Mouse (Mus musculus): ENCODE results near the gene Mier3.
A peak's percentile ranks its signal among the peaks of the same experiment; 100 is the strongest.

The Mier3 gene

DNA sequence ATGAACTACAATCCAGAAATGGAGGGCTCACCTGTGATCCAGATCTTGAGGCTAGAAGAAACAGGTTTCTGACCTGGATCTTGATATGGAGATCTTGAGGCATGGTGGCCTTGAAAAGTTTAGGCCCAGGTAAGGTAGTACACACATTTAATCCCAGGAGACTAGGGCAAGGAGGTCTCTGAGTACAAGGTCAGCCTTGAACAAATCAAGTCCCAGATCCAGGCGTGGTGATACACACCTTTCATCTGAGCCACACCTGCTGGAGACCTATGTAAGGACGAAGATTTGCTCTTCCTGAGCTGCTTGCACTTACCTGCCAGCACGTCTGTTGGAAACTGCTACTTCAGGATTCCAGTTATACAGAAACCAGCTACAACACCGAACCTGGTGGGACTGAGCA is at the start of gene Mier3:
Gene Mier3 (plus strand): TSS at position 301 of the 400 bp plus-strand sequence.
- no peak for DNase-seq

DNA sequence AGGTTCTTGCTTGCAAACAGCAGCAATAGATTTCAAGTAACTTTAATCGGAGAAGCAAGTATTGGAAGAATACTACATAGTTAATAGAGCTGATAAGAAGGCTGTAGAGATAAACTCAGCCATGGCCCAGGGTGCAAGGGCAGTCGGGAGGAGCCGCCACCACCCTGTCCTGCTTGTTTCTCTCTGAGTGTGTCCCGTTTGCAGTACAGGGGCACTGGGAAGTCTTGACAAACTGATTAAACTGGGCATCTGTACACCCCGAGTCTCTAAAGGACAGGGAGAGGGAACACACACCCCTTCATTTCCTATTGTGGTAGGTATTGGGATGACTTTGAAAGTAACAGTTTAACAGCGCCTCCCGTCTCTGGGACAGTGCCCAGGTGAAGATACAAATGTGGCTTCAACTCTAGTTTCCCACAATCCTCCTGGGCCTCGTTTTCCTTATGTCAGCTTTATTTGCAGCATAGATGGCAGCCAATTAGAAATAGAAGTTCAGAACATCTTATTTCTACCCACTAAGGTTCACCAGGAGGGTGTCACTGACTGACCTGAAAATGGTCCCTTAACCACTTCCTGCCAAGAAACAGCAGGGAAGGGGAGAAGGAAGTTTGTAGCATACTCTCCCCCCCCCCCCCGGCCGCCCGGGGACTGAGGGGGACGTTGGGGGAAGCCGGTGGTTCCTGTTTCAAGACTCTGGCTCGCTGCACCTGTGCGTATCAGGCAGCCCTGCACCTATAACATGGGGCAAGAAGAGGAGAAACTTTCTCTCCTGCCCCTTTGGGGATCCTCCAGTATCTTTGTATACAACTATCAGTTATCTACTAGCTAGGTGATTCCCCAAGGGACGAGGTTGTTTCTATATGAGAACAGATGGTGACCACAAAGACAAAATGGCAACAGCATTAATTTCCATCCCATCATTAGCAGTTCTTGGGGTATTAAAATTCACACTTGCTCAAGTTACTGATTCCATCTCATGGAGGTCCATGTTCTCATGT is 46.3 kb upstream of the Mier3 start:
- DNase-seq, result no peak

DNA sequence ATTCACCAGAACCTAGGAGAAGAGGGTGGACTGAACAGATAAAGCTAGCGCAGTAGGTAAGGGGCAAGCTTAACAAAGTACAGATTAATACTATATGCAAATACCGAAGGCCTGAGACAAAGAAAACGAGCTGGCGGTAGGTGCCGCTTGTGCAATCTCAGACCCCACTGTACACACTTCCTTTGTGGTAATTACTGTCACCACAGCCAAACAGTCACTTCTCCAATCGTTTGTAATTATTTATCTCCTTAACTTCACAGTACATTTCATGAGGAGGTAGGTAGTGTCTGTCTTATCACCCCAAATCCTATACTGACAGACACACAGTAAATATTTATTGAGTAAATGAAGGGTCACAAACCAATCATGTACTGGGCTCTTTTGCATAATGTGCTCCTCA is 40.5 kb upstream of the Mier3 start:
- no peak for DNase-seq

DNA sequence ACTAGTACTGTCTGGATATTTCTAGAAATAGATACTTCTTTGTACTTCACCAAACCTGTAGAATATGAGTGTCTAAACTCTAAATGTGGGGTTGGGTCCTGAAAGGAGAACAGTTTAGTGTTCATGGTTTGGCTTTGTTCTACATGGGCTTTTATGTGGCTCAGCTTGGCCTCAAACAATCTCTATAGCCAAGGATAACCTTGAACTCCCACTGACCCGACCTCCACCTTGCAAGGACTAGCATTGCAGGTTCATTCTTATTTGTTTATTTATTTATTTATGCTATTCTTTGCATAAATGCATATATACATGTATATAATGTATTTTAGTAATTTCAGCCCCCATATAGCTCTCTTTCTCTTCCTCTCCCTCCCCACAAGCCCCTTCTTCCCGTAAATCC is 37.1 kb upstream of the Mier3 start:
- DNase-seq, result no peak

DNA sequence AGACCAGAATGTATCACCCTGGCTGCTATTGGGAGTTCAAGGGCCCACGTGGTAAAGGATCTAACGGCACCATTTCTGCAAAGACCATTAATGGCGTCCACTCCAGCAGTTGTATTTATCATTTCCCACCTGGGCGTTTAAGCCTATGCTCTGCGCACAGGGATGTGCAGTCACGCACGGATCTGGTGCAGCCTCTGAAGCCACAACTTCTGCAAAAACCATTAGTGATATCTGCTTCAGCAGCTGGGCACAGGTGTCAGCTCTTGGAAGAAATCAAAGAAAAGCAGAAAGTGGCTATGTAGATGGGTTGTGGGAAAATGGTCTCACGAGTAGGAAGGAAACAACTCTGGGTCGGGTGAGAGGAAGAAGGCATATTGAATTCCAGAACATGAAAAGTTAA is 34.6 kb upstream of the Mier3 start:
- no peak for DNase-seq

DNA sequence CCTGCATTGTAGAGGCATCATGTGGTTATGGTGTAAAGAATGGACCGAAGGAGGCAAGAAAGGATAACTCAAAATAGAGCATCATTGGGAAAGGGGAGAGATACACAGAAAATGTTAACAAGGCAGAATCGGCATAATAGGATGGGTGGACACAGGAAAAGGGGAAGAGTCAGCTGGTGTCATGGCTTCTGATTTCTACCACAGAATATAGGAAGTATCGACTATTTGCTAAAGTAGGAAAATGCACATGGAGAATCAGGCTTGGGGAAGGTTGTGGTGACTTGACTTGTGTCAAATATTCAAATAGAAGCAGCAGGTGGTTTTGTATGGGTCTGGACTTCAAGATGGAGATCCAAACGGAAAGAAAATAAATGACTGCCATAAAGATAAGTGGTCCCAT is 33.5 kb upstream of the Mier3 start:
- no peak for DNase-seq

DNA sequence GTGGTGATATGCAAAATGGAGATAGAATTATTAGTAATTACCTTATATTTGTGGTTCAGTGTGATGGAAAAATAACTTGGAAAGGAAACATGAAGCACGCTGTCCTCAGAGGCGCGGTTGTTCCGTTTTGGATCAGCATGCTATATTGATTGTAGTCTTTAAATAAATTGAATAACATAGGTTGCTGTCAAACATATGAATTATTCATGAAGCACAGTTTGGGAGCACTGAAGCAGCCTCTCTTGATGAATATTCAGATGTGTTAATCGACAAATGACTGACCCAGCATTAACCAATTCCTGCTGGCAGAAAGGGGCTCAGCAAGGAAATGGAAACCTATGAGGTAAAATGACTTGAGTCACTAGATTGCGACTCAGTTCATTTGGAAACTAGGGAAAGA is 29.8 kb upstream of the Mier3 start:
- no peak for DNase-seq

DNA sequence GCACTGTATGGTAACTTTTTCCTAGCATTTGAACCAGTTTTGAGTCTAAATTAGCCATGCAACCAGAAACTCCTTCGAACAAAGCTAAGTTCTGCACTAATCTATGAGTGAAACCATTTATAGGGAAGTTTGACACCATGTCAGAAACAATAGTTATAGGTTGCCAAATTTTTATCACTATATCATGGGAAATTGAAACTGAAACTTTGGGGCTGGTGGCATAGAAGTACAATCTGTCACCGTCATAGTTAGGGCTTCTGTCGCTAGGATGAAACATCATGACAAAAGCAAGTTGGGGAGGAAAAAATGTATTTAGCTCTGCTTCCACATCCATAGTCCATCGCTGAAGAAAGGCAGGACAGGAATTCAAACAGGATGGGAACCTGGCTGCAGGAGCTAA is 25.5 kb upstream of the Mier3 start:
- no peak for DNase-seq

DNA sequence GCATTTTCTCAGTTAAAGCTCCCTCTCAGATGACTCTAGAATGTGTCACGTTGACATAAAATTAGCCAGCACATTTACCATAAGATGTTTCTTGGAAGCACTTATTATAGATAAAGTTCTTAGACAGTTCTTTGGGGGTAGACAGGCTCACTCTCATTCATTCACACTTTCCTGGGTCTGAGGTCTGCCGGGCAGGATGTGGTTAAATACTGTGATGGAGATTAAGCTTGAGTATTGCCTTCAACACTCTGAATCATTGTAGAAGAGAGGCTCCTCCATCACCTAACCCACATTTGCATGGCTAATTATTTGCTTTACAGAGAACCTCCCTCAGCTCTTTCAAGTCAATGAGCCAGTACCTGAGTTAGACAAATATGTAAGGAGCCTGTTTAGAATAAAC is 24.9 kb upstream of the Mier3 start:
- no peak for DNase-seq

DNA sequence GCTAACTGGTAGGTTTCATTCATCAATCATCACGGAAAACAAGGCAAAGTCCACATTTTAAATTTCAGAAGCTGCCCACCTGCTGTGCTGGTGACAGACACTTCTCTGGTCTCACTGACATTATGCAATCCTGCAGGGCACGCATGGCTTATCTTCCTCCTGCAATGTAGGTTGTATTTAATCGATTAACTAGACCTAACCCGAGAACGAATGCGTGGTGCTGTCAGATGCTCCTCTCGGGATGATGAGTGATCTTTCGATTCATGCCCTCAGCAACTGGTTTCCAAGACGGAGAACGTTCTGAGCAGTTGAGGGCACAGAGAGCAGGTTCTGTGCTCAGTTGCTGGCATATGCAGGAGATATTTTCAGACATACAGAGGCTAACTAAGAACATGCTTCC is 24.5 kb upstream of the Mier3 start:
- DNase-seq, result no peak

DNA sequence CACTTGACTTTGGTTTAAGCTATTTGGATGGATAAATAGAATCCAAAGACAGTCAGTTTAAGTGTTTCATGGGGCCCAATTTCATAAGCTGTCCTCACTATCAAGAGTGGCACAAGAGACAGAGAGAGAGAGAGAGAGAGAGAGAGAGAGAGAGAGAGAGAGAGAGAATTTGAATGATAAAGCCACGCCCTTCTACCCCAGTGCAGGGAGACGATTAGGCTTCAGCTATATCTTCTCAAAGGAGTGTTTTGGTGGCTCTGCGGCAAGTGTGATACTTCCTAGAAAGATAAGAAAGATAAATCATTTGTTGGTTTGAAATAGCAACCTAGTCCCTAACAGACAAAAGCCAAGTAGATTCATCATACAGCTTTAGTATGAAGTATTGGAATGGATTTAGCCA is 24.0 kb upstream of the Mier3 start:
- no peak for DNase-seq

DNA sequence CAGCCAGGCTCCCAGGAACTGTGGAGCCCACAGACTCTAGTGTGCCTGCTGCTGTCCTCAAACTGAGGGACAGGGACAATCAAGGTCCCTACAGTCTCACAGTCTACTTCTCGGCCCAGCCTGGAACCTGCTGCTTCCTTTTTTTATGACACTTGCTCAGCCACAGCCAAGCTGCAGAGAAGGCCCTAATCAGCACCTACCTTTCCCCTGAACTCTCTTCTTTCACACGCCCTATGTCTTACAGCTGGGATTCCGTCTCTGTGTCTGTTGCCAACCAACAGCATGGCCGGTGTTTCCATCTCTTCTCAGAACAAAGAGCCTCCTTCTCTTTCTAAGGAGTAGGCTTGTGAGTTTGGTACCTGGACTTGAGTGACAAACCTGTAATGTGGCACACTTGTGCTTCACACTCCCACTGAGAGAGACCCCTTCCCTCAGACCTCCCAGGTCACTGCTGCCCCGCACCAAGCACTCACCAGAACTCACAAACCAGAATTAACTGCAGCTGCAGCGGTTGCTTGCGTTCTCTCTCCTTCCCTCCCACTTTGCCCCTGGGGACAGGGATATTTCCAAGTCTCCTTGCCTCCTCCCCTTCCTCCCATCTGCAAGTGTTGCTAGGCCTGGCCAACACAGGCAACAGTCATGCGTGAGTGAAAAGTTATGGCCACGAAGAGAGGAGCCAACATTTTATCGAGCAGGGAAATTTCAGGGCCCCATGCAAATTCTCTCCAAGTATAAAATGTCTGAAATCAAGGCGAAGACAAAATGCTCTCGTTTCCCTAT is 22.1 kb upstream of the Mier3 start:
- peak in 1 of 2 experiments; percentile 27 for DNase-seq

DNA sequence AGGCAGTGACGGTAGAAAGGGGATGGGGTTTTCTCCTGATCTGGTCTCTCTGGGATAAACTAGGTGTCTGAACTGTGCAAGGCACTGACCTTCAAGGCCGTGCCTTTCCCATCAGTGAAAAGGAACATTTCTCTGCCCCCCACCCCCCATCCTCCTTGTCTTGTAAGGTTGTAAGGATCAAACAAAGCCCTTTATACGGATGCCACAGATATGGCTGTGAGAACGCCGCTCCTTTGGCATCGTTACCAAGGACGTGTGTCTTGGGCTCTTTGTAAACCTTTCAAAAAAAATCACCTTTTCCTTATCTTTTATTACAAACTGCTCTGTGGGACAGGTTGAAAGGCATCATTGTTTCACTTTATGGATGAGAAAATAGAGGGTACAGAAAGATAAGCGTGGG is 21.3 kb upstream of the Mier3 start:
- DNase-seq, result no peak

DNA sequence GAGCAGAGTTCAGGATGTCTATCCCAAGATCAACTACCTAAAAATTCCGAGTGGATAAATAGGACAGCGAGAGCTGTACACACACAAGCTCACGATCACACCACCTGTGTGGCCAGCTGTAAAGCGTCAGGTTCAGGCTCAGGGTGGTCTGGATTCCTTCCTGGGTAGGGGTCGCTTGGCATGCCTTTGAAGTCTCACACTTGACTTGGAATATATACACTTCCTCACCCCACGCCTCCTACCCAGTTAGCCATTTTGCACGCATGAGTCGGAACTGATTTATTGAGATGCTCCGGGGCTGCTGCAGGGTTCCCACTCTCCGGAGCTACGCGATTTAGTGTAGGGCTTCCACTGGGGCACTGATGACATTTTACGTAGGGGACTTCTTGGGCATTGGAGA is 20.7 kb upstream of the Mier3 start:
- no peak for DNase-seq

DNA sequence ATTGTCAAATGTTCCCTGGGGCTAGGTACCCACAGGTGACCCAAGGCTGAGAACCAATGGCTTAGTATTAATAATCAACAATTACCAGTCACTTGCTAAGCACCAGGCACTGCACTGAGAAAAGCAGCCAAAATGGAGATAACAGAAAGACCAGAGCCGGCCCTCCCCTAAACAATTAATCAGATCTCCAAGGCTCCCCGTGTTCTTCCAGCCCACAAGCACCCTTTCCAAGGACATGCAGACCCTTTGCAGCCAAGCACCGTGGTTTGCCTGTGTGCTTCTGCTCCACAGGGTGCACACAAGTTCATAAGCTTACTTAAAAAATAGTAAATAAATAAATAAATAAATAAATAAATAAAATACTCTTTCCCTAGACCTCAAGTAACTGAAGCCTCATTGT is 20.2 kb upstream of the Mier3 start:
- DNase-seq, result no peak

DNA sequence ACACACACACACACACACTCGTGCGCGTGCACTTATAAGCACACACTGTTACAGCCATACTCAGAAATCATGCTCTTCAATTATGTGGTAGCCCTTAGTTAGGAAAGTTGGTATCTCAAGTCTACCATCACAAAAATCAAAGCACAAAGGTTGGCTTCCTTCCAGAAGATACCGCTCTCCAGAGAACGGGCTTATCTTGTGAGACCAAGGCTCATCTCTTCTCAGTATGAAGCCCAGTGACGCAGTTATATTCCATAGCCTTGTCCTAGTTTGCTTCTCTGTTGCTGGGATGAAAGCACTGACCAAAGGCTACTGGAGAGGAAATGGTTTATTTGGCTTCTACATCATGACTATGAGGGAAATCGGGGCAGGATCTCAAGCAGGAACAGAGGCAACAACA is 12.8 kb upstream of the Mier3 start:
- DNase-seq, result no peak

DNA sequence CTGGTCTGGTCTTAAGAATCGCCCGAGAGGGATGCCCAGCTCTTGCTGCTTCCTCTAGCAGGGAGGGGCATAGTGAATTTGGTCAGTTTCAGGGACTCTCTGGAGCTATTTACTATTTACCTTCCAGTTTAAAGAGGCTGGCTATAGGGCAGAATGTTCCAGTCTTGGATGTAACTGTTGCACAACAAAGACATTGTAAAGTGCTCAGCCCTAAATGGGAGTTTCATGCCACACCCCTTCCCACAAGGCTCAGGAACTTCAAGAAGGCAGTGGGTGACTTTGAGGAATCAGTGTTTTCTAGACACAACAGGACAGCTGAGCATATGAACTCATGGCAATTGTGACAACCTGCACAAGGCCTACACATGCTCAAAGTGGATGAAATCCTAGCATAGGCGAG is 3.9 kb upstream of the Mier3 start:
- DNase-seq, result no peak

DNA sequence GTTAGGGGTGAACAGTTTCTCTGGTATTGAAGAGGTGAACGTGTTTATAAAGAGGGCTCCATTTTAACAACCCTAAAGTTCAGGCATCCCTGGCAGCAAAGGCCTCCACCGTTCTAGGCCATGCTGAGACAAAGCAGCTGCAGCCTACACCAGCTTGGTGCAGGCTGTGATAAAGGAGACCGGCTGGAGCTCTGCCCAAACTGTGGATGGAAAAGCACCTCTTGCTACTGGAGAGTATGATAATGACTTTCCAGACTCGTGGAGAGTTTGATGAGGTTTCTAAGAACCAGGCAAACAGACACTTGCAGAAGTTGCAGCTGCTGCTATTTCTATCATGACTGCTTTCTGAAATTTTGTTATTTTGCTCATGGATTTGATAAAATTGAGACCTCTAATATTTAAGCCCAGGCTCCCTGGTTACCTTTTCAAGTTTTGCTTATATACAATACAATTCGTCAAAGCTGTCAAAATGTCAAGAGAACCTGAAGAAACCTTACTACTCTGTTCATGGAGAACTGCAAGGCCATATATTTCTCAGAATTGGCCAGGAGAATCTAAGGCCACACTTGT is 3.4 kb downstream of the Mier3 start:
- DNase-seq, result peak; percentile 9 to 46

DNA sequence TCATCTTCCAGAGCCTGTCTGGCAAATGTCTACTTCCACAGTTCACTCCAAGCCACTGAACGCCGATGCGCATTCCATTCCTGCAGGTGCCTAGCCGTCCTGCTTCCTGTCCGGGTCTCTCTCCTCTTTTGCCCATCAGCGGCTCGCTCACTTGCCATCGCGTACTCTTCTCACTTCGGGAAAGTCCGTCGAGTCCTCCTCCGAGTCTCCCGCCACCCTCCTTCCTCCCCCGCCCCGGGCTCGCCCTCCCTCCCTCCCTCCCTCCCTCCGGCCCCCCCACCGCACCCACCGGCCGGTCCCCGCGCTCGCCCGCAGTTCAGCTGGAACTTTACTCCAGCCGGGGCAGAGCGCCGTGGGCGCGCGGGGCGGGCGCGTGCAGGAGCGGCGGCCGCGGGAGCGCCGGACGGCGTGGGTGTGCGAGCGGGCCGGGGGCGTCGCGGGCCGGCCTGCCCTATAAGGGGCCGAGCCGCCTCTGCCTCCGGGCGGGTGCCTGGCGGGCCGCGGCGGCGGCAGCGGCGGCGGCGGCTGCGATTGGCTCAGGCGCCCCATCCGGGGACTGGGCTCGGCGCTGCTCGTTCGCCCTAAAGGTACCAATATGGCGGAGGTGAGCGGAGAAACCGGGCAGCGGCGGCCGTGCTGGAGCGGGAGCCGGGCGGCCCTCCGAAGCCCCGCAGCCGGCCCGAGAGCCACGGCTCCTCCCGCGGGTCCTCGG is 5.1 kb downstream of the Mier3 start:
- peak; percentile 85 to 94 for DNase-seq

DNA sequence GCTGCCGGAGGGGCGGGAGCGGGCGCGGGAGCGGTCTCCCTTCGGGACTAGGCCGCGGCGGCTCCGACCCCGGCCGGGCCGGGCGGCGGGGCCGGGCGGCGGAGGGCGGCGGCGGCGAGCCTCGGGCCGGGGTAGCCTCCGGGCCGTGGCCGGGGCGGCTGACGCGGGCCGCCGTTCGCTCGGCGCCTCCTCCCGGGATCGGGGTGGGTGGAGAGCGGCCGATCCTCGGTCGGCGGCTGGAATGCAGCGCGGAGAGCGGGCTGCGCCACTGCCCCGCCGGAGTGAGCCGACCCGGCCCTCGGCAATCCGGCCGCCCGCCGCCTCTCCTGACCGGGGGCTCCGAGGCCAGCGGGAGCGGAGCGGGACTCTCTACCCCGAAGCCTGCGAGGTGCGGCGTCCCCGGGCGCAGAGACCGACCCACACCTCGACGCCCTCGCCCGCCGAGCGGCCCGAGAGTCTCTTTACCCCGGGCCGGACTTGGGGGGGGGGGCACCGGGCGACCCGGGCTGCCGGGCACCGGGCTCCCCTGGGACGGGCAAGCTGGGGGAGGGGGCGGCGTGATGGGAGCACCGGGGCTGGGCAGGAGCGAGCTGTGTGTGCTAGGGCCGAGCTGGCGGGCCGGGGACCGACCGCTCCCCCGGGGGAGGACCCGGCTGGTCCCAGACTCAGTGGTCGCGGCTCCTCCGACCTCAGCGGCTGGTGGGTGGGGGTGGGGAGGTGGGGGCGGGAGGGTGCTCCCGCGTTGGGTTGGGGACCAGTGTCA is 5.9 kb downstream of the Mier3 start:
- DNase-seq, result peak; percentile 35 to 67

DNA sequence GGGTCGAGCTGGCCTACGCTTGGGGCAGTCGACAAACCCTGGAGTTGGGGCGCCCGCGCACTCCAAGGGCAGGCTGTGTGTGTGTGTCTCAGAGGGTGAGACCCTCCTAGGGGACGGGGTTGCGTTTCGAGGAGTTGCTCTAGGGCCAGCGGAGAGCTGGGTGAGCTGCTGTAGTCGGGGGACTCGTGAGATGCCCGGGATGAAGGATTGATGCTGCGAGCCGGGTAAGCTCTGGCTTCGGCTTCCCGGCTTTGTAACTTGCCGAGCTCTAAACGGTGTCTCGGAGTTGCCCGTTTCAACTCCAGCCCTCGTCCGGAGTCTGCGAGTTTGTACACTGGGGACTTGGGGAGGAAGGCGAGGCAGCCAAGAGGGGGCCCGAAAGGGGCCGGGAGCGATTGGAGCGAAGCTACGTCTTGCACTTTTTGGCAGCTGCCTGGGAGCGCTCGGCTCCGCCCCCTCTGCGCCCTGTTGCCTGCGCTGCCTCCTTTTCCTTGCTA is 6.6 kb downstream of the Mier3 start:
- peak; percentile 78 to 85 for DNase-seq

DNA sequence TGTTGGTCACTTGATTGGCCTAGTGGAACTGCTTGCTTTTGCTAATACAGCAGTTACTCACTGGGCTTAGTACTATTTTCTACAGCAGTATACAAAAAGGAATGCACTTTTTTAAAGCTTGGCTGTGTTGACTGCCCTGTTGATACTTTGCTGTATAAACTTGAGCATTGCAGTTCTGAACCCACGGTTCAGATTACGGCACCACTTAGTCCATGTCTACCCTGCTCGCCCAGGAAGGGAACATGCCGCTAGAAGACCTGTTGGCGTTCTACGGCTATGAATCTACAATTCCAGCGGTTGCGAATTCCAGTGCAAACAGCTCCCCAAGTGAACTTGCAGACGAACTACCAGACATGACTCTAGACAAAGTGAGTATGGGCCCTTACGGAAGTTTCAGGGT is 22.6 kb downstream of the Mier3 start:
- DNase-seq, result no peak
